Mouse (Mus musculus) liver, adult 2 months (tissue): ENCODE measurements around the gene Foxp1. TPM values are rescaled to one million over a fixed set of nuclear protein-coding genes. Genes with fewer than 3 reads are reported as not detected.

Experiments used
- DNase-seq: peaks from one replicate; pipeline ENCODE4 v3.0.0-alpha.2; 2011; ENCODE audit warnings: low read depth, low spot score; ENCODE audit errors: extremely low read depth
- H3K27ac ChIP-seq: fragments of 200-500 bp; replicated peaks from 2 replicates; pipeline ENCODE4 v1.5.1; 2012; ENCODE audit warnings: low read depth, mild to moderate bottlenecking, control low read depth, inconsistent platforms, low read length; ENCODE audit not compliant: insufficient read depth
- H3K27me3 ChIP-seq: fragments of 200-500 bp; 2 replicates; pipeline ENCODE4 v1.6.1; 2012; ENCODE audit warnings: mild to moderate bottlenecking, moderate library complexity, low read length, inconsistent platforms; ENCODE audit not compliant: control insufficient read depth, insufficient read depth
- H3K36me3 ChIP-seq: fragments of 200-500 bp; 2 replicates; pipeline ENCODE4 v1.6.1; 2012; ENCODE audit warnings: low read length, inconsistent platforms; ENCODE audit not compliant: control insufficient read depth, insufficient read depth
- H3K4me1 ChIP-seq: fragments of 200-500 bp; 2 replicates; pipeline ENCODE4 v1.6.1; 2011; ENCODE audit warnings: low read length; ENCODE audit not compliant: control insufficient read depth, insufficient read depth
- H3K4me3 ChIP-seq: fragments of 200-500 bp; 2 replicates; pipeline ENCODE4 v1.5.1; 2011; ENCODE audit warnings: low read depth, mild to moderate bottlenecking, control low read depth, low read length, moderate library complexity; ENCODE audit not compliant: insufficient read depth
- H3K79me2 ChIP-seq: fragments of 200-500 bp; 2 replicates; pipeline ENCODE4 v1.6.1; 2012; ENCODE audit warnings: inconsistent platforms, mild to moderate bottlenecking, low read length, moderate library complexity; ENCODE audit not compliant: control insufficient read depth, insufficient read depth
- H3K9ac ChIP-seq: fragments of 200-500 bp; 2 replicates; pipeline ENCODE4 v1.6.1; 2012; ENCODE audit warnings: low read depth, mild to moderate bottlenecking, control low read depth, inconsistent platforms, low read length
- CTCF ChIP-seq: fragments of 200-500 bp; IDR thresholded peaks from 2 replicates; pipeline ENCODE4 v1.5.1; 2011; ENCODE audit warnings: low read depth, low read length, control low read depth
- POLR2A ChIP-seq: fragments of 200-500 bp; IDR thresholded peaks from 2 replicates; pipeline ENCODE4 v1.6.1; 2011; ENCODE audit warnings: low read length, control low read depth; ENCODE audit not compliant: insufficient read depth; ENCODE audit errors: extremely low read depth
- WGBS: fragments of 180-500 bp; shearing (Covaris S2); methylation state at CpG from one replicate; pipeline ENCODE4 v1.1.7; 2018; 5-methylcytosine and 5-hydroxymethylcytosine counted together
- polyA plus RNA-seq: library from polyadenylated mRNA; depleted of rRNA; stranded (reverse); fragments of >200 nt; gene quantifications from 2 replicates; pipeline ENCODE4 v1.2.3, GENCODE M21; 2012
- total RNA-seq: library from RNA; depleted of rRNA; stranded (reverse); fragments of >200 nt; gene quantifications from 2 replicates; pipeline ENCODE4 v1.2.3, GENCODE M21; 2014

Foxp1 gene
- total and polyA plus RNA-seq, 2 experiments = 22.7 to 24.8 TPM

GRCm38 (mm10) chr6:99534211-99534745 lies 11.8 kb upstream of the Foxp1 start:
- Histone ChIP-seq H3K27ac (no peak overlapping the region), H3K27me3 (no peaks in the 10 kb centered on the region), H3K9ac (no peak overlapping the region), H3K36me3 (no peaks in the 10 kb centered on the region), H3K4me3 (no peak overlapping the region), H3K79me2 (no peaks in the 10 kb centered on the region), H3K4me1 (peaks cover 3% of the 10 kb centered on the region; the same call in 1 of the 2 replicates)
- 66% methylated on average over 5 of the region's 5 CpGs for WGBS
- no peak for TF ChIP-seq POLR2A
- TF ChIP-seq CTCF = no peak
- no peak for DNase-seq

GRCm38 (mm10) chr6:99532458-99532857 lies 9.9 kb upstream of the Foxp1 start:
- no peaks in the 10 kb centered on the region for H3K27me3 ChIP-seq
- no peak overlapping the region for H3K9ac ChIP-seq
- no peak for DNase-seq
- 25% methylated on average over 4 of the region's 4 CpGs for WGBS
- H3K79me2 ChIP-seq = no peaks in the 10 kb centered on the region
- no peak for TF ChIP-seq CTCF
- no peak for TF ChIP-seq POLR2A
- no peak overlapping the region for H3K27ac ChIP-seq
- H3K36me3 ChIP-seq = no peaks in the 10 kb centered on the region
- H3K4me1 ChIP-seq = peaks cover 3% of the 10 kb centered on the region; the same call in 1 of the 2 replicates
- H3K4me3 ChIP-seq = no peak overlapping the region

GRCm38 (mm10) chr6:99528972-99529371 lies 6.5 kb upstream of the Foxp1 start:
- no peaks in the 10 kb centered on the region for H3K27me3 ChIP-seq
- H3K4me1 ChIP-seq = peaks cover 3% of the 10 kb centered on the region; the same call in 1 of the 2 replicates
- H3K9ac ChIP-seq = no peak overlapping the region
- 56% methylated on average over 2 of the region's 2 CpGs for WGBS
- no peak for DNase-seq
- H3K27ac ChIP-seq = no peak overlapping the region
- no peak overlapping the region for H3K4me3 ChIP-seq
- TF ChIP-seq CTCF = no peak
- no peak for TF ChIP-seq POLR2A
- H3K79me2 ChIP-seq = no peaks in the 10 kb centered on the region
- no peaks in the 10 kb centered on the region for H3K36me3 ChIP-seq

GRCm38 (mm10) chr6:99527457-99528105 lies 5.1 kb upstream of the Foxp1 start:
- Histone ChIP-seq H3K9ac (no peak overlapping the region), H3K4me3 (no peak overlapping the region), H3K4me1 (peaks cover 3% of the 10 kb centered on the region; the same call in 1 of the 2 replicates), H3K79me2 (no peaks in the 10 kb centered on the region), H3K27me3 (no peaks in the 10 kb centered on the region), H3K27ac (no peak overlapping the region), H3K36me3 (no peaks in the 10 kb centered on the region)
- WGBS = 88% methylated on average over 6 of the region's 6 CpGs
- TF ChIP-seq POLR2A (no peak), CTCF (no peak)
- no peak for DNase-seq

- H3K9ac ChIP-seq = no peak overlapping the region
- H3K27me3 ChIP-seq = no peaks in the 10 kb centered on the region
- H3K4me3 ChIP-seq = no peak overlapping the region
- TF ChIP-seq CTCF (no peak), POLR2A (no peak)
- H3K27ac ChIP-seq = no peak overlapping the region
- H3K36me3 ChIP-seq = no peaks in the 10 kb centered on the region
- H3K4me1 ChIP-seq = no peaks in the 10 kb centered on the region
- DNase-seq = no peak
- 83% methylated on average over 8 of the region's 8 CpGs for WGBS
- H3K79me2 ChIP-seq = peaks cover 4% of the 10 kb centered on the region; the same call in 1 of the 2 replicates
These were observed 2.8 kb upstream of the Foxp1 start for GRCm38 (mm10) chr6:99525351-99525750.
